Mouse (Mus musculus) megakaryocyte, embryonic 14.5 days (primary cell): Measurements from ENCODE around the gene Hoxc4. TPM values are rescaled to one million over a fixed set of nuclear protein-coding genes. Genes with fewer than 3 reads are reported as not detected.

Experiments
- H3K27me3 ChIP-seq: replicated peaks from 2 replicates; pipeline ENCODE3; 2012; ENCODE audit warnings: inconsistent platforms
- H3K36me3 ChIP-seq: replicated peaks from 2 replicates; pipeline ENCODE3; 2012; ENCODE audit warnings: low read length, inconsistent platforms, mixed read lengths
- H3K4me1 ChIP-seq: 2 replicates; pipeline ENCODE4 v1.6.1; 2012; ENCODE audit warnings: inconsistent platforms
- H3K4me3 ChIP-seq: replicated peaks from 2 replicates; pipeline ENCODE3; 2012; ENCODE audit warnings: moderate library complexity, mild to moderate bottlenecking, inconsistent platforms
- H3K9me3 ChIP-seq: 2 replicates; pipeline ENCODE4 v1.6.1; 2012; ENCODE audit warnings: inconsistent platforms
- FLI1 ChIP-seq: IDR thresholded peaks from 2 replicates; pipeline ENCODE4 v1.6.1; 2012; ENCODE audit warnings: low read length, inconsistent platforms, mixed read lengths
- GATA1 ChIP-seq: IDR thresholded peaks from 3 replicates; pipeline ENCODE4 v1.6.1; 2012; ENCODE audit warnings: mixed read lengths, low read length, inconsistent platforms, borderline replicate concordance
- polyA plus RNA-seq: library from polyadenylated mRNA; stranded (reverse); fragments of >175 nt; gene quantifications from 2 replicates; pipeline ENCODE4 v1.2.3, GENCODE M21; 2012; ENCODE audit warnings: low replicate concordance; ENCODE audit not compliant: insufficient read depth

The Hoxc4 gene
- polyA plus RNA-seq, 1 experiment: not detected

GRCm38 (mm10) chr15:103010112-103010846 lies 8.5 kb upstream of the Hoxc4 start:
- Histone ChIP-seq H3K9me3 (no peaks in the 10 kb centered on the region), H3K4me3 (no peak overlapping the region), H3K36me3 (no peaks in the 10 kb centered on the region), H3K4me1 (peaks cover 31% of the 10 kb centered on the region), H3K27me3 (peaks cover 98% of the 10 kb centered on the region)
- TF ChIP-seq FLI1 (no peak), GATA1 (no peak)

DNA sequence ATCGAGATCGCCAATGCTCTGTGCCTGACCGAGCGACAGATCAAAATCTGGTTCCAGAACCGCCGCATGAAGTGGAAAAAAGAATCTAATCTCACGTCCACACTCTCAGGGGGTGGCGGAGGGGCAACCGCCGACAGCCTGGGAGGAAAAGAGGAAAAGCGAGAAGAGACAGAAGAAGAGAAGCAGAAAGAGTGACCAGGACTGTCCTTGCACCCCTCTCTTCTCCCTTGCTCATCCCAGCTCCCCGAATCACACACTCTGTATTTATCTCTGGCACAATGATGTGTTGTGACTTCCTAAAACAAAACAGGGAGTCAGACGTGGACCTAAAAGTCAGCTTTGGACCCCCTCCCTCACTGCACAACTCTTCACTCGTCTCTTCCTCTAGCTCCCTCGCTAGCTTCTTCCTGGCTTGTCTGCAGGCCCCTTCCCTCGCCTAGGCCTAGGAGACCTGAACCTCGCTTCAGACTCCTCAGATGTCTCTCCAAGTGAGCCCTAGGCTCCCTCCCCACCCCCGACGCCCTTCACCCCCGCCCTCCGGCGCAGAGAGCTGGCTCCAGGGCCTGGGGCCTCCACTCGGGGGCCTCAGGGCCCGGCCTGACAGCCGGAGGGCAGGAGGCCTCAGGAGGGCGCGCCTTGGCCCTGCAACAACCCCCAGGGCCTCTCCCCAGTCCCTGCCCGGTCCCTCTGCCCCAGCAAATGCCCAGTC lies 7.7 kb upstream of the Hoxc4 start:
- H3K9me3 ChIP-seq: no peaks in the 10 kb centered on the region
- TF ChIP-seq FLI1 (no peak), GATA1 (no peak)
- H3K4me1 ChIP-seq: peaks cover 31% of the 10 kb centered on the region
- no peaks in the 10 kb centered on the region for H3K36me3 ChIP-seq
- H3K27me3 ChIP-seq: peaks cover 98% of the 10 kb centered on the region
- no peak overlapping the region for H3K4me3 ChIP-seq

DNA sequence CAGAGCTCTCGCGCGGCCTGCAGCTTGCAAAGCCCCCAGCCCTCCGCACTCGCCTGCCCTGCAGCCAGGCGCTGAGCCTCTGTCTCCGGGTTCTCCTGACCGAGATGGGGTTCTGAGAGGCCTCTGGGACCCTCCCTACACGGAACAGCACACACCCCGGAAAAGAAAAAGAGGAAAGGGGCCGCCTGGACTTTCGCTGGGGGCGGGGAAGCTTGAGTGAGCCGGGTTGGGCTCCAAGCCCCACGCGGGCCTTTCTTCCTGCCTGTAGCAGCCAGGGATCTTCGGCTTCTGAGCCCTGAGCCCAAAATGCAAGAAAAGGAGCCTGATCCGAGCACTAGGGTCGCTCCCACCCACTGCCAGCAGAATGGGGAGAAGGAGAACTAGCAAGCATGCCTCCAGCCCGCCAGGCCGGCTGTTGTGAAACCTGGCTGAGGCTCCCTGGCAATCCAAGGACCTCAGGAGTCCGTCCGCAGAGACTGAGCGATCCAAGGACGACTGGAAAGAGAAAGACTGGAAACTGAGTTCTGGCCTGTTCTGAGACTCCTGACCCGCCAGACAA lies 6.7 kb upstream of the Hoxc4 start:
- no peak for TF ChIP-seq GATA1
- TF ChIP-seq FLI1: no peak
- Histone ChIP-seq H3K36me3 (no peaks in the 10 kb centered on the region), H3K9me3 (no peaks in the 10 kb centered on the region), H3K4me1 (peaks cover 31% of the 10 kb centered on the region), H3K27me3 (peaks cover 98% of the 10 kb centered on the region), H3K4me3 (no peak overlapping the region)

GRCm38 (mm10) chr15:103013238-103013984 lies 5.3 kb upstream of the Hoxc4 start:
- Histone ChIP-seq H3K4me1 (peaks cover 31% of the 10 kb centered on the region), H3K27me3 (peaks cover 98% of the 10 kb centered on the region), H3K4me3 (peak overlapping the region; percentile 59)

DNA sequence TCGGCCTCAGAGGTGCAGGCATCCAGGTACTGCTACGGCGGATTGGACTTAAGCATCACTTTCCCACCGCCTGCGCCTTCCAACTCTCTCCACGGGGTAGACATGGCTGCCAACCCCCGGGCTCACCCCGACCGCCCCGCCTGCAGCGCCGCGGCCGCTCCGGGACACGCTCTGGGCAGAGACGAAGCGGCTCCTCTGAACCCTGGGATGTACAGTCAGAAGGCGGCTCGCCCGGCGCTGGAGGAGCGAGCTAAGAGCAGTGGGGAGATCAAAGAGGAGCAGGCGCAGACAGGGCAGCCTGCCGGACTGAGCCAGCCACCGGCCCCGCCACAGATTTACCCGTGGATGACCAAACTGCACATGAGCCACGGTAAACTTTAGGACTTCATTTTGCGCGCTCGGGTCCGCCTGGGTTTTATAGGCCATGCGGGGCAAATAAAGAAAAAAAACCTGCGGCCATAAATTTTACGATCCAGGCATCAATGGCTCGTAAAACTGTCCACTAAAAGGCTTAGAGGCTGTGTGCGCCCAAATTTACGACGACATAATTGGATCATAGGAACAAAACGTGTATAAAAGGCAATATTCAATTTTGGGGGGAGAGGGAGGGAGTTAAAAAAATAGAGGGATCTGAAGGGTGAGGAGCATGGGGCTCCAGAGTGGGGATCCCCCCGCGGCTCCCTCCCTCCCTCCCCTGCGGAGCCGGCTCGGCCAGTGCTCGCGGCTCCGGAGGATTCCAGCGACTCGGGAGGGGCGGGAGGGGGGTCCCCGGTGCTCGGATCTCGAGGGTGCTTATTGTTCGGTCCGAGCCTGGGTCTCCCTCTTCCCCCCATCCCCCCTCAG lies 4.3 kb upstream of the Hoxc4 start:
- peaks cover 34% of the 10 kb centered on the region for H3K4me1 ChIP-seq
- H3K36me3 ChIP-seq: no peaks in the 10 kb centered on the region
- no peak for TF ChIP-seq GATA1
- TF ChIP-seq FLI1: no peak
- H3K27me3 ChIP-seq: peaks cover 99% of the 10 kb centered on the region
- peak overlapping the region; percentile 82 for H3K4me3 ChIP-seq
- H3K9me3 ChIP-seq: no peaks in the 10 kb centered on the region

More at GRCm38 (mm10) chr15:103013238-103013984, 5.3 kb upstream of the Hoxc4 start:
- H3K36me3 ChIP-seq: no peaks in the 10 kb centered on the region
- H3K9me3 ChIP-seq: no peaks in the 10 kb centered on the region
- TF ChIP-seq FLI1: no peak
- no peak for TF ChIP-seq GATA1

GRCm38 (mm10) chr15:103015009-103015399 lies 3.7 kb upstream of the Hoxc4 start:
- TF ChIP-seq GATA1: no peak
- TF ChIP-seq FLI1: no peak
- Histone ChIP-seq H3K4me1 (peaks cover 33% of the 10 kb centered on the region), H3K9me3 (no peaks in the 10 kb centered on the region), H3K36me3 (no peaks in the 10 kb centered on the region), H3K4me3 (no peak overlapping the region), H3K27me3 (peaks cover 99% of the 10 kb centered on the region)

DNA sequence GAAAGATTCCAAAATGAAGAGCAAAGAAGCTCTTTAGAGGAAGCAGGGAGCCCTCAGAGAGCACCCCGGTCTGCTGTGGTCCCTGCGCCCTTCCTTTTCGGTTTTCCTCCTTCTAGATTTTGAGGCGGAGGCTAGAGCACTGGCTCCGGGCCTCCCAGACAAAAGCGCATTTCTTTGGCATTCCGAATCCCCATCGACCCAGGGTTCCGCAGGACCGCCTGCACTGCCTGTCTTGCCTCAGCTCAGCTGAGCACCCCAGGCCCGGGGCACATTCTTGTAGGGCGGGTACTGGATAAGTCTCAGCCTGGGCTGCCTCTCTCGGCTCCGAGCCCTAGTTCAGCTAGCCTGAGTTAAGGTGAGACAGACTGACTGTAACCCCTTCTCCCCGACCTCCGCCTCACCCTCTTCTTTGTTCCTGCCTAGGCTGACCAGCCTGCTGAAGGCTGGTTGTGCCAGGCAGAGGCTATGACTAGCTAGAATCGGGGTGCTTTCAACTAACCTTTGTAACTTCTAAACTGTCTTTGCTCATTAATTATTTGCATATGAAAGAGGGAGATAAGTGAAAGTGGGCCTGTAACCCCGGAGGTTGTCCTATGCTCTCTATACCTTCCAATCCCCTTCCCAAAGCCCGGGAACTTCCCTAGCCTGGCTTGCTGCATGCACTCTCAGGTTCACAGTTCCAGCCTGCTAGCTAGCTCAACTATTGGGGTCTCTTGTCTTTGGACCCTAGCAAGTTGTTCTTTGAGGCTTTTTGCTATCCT lies 3.1 kb upstream of the Hoxc4 start:
- no peak for TF ChIP-seq GATA1
- TF ChIP-seq FLI1: no peak
- Histone ChIP-seq H3K4me1 (peaks cover 32% of the 10 kb centered on the region), H3K27me3 (peaks cover 99% of the 10 kb centered on the region), H3K36me3 (no peaks in the 10 kb centered on the region), H3K9me3 (no peaks in the 10 kb centered on the region), H3K4me3 (no peak overlapping the region)

DNA sequence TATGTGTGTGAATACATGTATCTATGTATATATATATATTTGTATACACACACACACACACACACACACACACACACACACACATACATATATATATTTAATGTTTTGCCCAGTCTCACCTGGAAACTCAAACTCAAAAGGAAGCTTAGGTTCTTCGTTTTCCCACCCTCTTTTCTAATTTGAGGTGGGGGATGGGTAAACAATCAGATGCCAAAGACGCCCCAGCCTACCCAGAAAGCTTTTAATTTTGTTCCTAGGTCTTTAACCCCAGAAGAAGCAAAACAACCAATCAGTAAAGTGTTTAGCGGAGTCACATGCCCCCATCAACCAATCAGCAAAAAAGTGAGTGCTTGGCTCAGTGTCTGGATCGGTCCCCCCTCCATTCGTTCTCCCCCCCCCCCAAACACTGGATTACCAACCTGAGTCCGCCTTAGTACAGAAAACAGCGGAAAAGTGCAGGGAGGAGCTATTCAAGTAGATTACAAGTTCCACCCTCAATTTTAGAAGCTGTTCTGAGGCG lies 2.2 kb downstream of the Hoxc4 start:
- Histone ChIP-seq H3K27me3 (peaks cover 91% of the 10 kb centered on the region), H3K4me1 (peaks cover 8% of the 10 kb centered on the region)

More for the DNA sequence above, 2.2 kb downstream of the Hoxc4 start:
- Histone ChIP-seq H3K9me3 (no peaks in the 10 kb centered on the region), H3K36me3 (no peaks in the 10 kb centered on the region), H3K4me3 (no peak overlapping the region)
- TF ChIP-seq FLI1: no peak
- TF ChIP-seq GATA1: no peak
